In the genomic region with DNA sequence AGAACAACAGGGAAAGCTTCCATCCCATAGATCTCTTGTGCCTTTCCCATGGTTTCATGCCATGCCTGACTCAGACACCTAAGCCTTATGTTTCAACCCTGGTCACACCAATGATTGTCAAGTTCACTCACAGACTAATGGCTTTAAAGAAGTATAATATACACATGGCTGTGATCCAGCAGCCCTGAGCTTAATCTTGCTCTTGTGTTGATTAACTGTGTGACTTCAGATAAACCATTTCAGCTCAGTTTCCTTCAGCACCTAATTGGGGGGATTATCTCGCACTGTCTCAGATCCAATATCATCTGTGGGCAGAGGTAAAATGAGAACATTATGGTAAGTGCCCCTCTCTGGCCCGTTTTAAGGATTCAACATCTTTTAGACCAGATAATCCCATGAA, we compare ENCODE assay signal across 21 mouse cellular contexts.
DNase-seq lines count a peak whose midpoint lies in the region; ATAC-seq lines count a peak whose summit lies in the region.
"Had no signal": no experiment of that assay in that cellular context is flagged by ENCODE, and none has a peak within 500 bp of the region (broad histone marks: within the 10 kb centered on the region; RNA-seq: fewer than 3 reads in every experiment).

No protein-coding gene starts in this region.

- no peak overlapping the region for H3K9ac ChIP-seq in embryonic facial prominence, embryonic 11.5 days (replicated peaks; ENCODE audit: low read length)
- H3K9ac ChIP-seq in midbrain, embryonic 13.5 days (replicated peaks) = no peak overlapping the region
- H3K9ac ChIP-seq in midbrain, embryonic 16.5 days (ENCODE audit: low read depth, low read length) = no peak overlapping the region
- no peak overlapping the region for H3K9ac ChIP-seq in embryonic facial prominence, embryonic 14.5 days (ENCODE audit: low read depth, low read length)
- H3K9ac ChIP-seq: forebrain, embryonic 12.5 days; heart, embryonic 15.5 days; hindbrain, embryonic 14.5 days had no signal

- no peaks in the 10 kb centered on the region for H3K4me1 ChIP-seq in embryonic facial prominence, embryonic 11.5 days (ENCODE audit: control insufficient read depth, insufficient read depth, low read length)
- H3K4me1 ChIP-seq in embryonic facial prominence, embryonic 10.5 days = peaks cover 8% of the 10 kb centered on the region; the same call in 1 of the 2 replicates
- peaks cover 11% of the 10 kb centered on the region for H3K4me1 ChIP-seq in midbrain, embryonic 13.5 days (replicated peaks)
- peaks cover 17% of the 10 kb centered on the region for H3K4me1 ChIP-seq in midbrain, embryonic 16.5 days (ENCODE audit: control insufficient read depth, insufficient read depth, low read length)
- H3K4me1 ChIP-seq in embryonic facial prominence, embryonic 14.5 days (ENCODE audit: control insufficient read depth, insufficient read depth, low read length) = peaks cover 8% of the 10 kb centered on the region
- H3K4me1 ChIP-seq: heart, embryonic 15.5 days had no signal

- 48% methylated on average over 2 of the region's 2 CpGs for WGBS in embryonic facial prominence, embryonic 11.5 days
- 61% methylated on average over 2 of the region's 2 CpGs for WGBS in embryonic facial prominence, embryonic 10.5 days
- 48% methylated on average over 2 of the region's 2 CpGs for WGBS in midbrain, embryonic 13.5 days
- 43% methylated on average over 2 of the region's 2 CpGs for WGBS in midbrain, embryonic 16.5 days
- 33% methylated on average over 2 of the region's 2 CpGs for WGBS in embryonic facial prominence, embryonic 14.5 days

- peak; percentile 10 for DNase-seq in embryonic facial prominence, embryonic 11.5 days (ENCODE audit: low spot score)
- no peak for DNase-seq in embryonic facial prominence, embryonic 10.5 days (ENCODE audit: low spot score)
- peak; percentile 69 for DNase-seq in embryonic facial prominence, embryonic 14.5 days (ENCODE audit: low spot score)
- DNase-seq in retina, postnatal 7 days (ENCODE audit: low read depth, low spot score) = peak; percentile 17
- no peak for DNase-seq in adrenal gland, postnatal 4 days (ENCODE audit: low spot score in 2 of 2)
- DNase-seq: adrenal gland, adult 8-10 months; B cell, adult 2 months; cerebellum, adult 18-20 months; cerebellum, adult 9-11 months; cerebellum, postnatal 36 days; gastrocnemius, postnatal 14 days; heart, adult 2 months; heart, postnatal 14 days had no signal

- no peak overlapping the region for H3K27ac ChIP-seq in embryonic facial prominence, embryonic 11.5 days (replicated peaks; ENCODE audit: low read depth, low read length)
- H3K27ac ChIP-seq in embryonic facial prominence, embryonic 10.5 days (replicated peaks) = no peak overlapping the region
- no peak overlapping the region for H3K27ac ChIP-seq in midbrain, embryonic 13.5 days
- no peak overlapping the region for H3K27ac ChIP-seq in midbrain, embryonic 16.5 days (ENCODE audit: low read length)
- no peak overlapping the region for H3K27ac ChIP-seq in embryonic facial prominence, embryonic 14.5 days (replicated peaks; ENCODE audit: low read depth, low read length)
- H3K27ac ChIP-seq: forebrain, embryonic 12.5 days; heart, adult 2 months; heart, embryonic 15.5 days; hindbrain, embryonic 14.5 days had no signal

- no peaks in the 10 kb centered on the region for H3K36me3 ChIP-seq in embryonic facial prominence, embryonic 11.5 days (replicated peaks; ENCODE audit: control insufficient read depth, insufficient read depth, low read depth, low read length)
- no peaks in the 10 kb centered on the region for H3K36me3 ChIP-seq in embryonic facial prominence, embryonic 10.5 days (replicated peaks)
- no peaks in the 10 kb centered on the region for H3K36me3 ChIP-seq in midbrain, embryonic 13.5 days
- no peaks in the 10 kb centered on the region for H3K36me3 ChIP-seq in midbrain, embryonic 16.5 days (ENCODE audit: control insufficient read depth, insufficient read depth, low read length)
- H3K36me3 ChIP-seq in embryonic facial prominence, embryonic 14.5 days (ENCODE audit: control insufficient read depth, insufficient read depth, low read length) = no peaks in the 10 kb centered on the region
- H3K36me3 ChIP-seq: forebrain, embryonic 12.5 days; G1E; heart, embryonic 15.5 days had no signal

- H3K9me3 ChIP-seq in embryonic facial prominence, embryonic 11.5 days (replicated peaks; ENCODE audit: control insufficient read depth, low read length) = no peaks in the 10 kb centered on the region
- H3K9me3 ChIP-seq in embryonic facial prominence, embryonic 10.5 days = no peaks in the 10 kb centered on the region
- no peaks in the 10 kb centered on the region for H3K9me3 ChIP-seq in midbrain, embryonic 13.5 days
- H3K9me3 ChIP-seq in midbrain, embryonic 16.5 days (replicated peaks; ENCODE audit: control insufficient read depth, low read length, poor library complexity, severe bottlenecking) = no peaks in the 10 kb centered on the region
- no peaks in the 10 kb centered on the region for H3K9me3 ChIP-seq in embryonic facial prominence, embryonic 14.5 days (ENCODE audit: control insufficient read depth, low read length)
- H3K9me3 ChIP-seq: forebrain, embryonic 12.5 days; G1E; heart, embryonic 15.5 days had no signal

- H3K4me3 ChIP-seq in embryonic facial prominence, embryonic 11.5 days (ENCODE audit: low read depth, low read length) = no peak overlapping the region
- H3K4me3 ChIP-seq in embryonic facial prominence, embryonic 10.5 days = no peak overlapping the region
- H3K4me3 ChIP-seq in midbrain, embryonic 13.5 days (replicated peaks) = no peak overlapping the region
- H3K4me3 ChIP-seq in midbrain, embryonic 16.5 days (ENCODE audit: low read depth, low read length) = no peak overlapping the region
- no peak overlapping the region for H3K4me3 ChIP-seq in embryonic facial prominence, embryonic 14.5 days (ENCODE audit: low read depth, low read length)
- H3K4me3 ChIP-seq: forebrain, embryonic 12.5 days; heart, adult 2 months; heart, embryonic 15.5 days had no signal

- H3K4me2 ChIP-seq in embryonic facial prominence, embryonic 11.5 days (ENCODE audit: low read depth, low read length) = no peak overlapping the region
- H3K4me2 ChIP-seq in midbrain, embryonic 13.5 days (replicated peaks) = no peak overlapping the region
- H3K4me2 ChIP-seq in midbrain, embryonic 16.5 days (ENCODE audit: low read length) = no peak overlapping the region
- no peak overlapping the region for H3K4me2 ChIP-seq in embryonic facial prominence, embryonic 14.5 days (ENCODE audit: low read depth, low read length)
- H3K4me2 ChIP-seq: forebrain, embryonic 12.5 days; heart, embryonic 11.5 days; heart, embryonic 15.5 days; hindbrain, embryonic 14.5 days had no signal

- ATAC-seq in embryonic facial prominence, embryonic 11.5 days (replicated peaks; ENCODE audit: insufficient number of reproducible peaks, low FRiP score, low TSS enrichment, low read depth) = no peak
- ATAC-seq in midbrain, embryonic 13.5 days = 0 out of 2 replicates have a peak, but pooled peaks have one; percentile 27
- no peak for ATAC-seq in midbrain, embryonic 16.5 days
- peak; percentile 73; the same call in 1 of the 2 replicates for ATAC-seq in embryonic facial prominence, embryonic 14.5 days (ENCODE audit: low read depth)
- ATAC-seq: CD4-positive, CD25-positive, alpha-beta regulatory T cell, adult 4 months had no signal

- no peaks in the 10 kb centered on the region for H3K27me3 ChIP-seq in embryonic facial prominence, embryonic 11.5 days (ENCODE audit: control insufficient read depth, insufficient read depth, low read length)
- H3K27me3 ChIP-seq in embryonic facial prominence, embryonic 10.5 days (replicated peaks; ENCODE audit: low read depth, poor library complexity, severe bottlenecking) = no peaks in the 10 kb centered on the region
- no peaks in the 10 kb centered on the region for H3K27me3 ChIP-seq in midbrain, embryonic 13.5 days
- H3K27me3 ChIP-seq in midbrain, embryonic 16.5 days (ENCODE audit: control insufficient read depth, insufficient read depth, low read depth, low read length) = no peaks in the 10 kb centered on the region
- H3K27me3 ChIP-seq in embryonic facial prominence, embryonic 14.5 days (replicated peaks; ENCODE audit: control insufficient read depth, insufficient read depth, low read length) = no peaks in the 10 kb centered on the region
- H3K27me3 ChIP-seq: forebrain, embryonic 12.5 days; heart, embryonic 15.5 days had no signal

Comparison
In these comparisons a context has a peak if more than half of its experiments do, and no peak if none do; other contexts are left out.
1. ATAC-seq: peak in midbrain, embryonic 13.5 days (single experiment) and embryonic facial prominence, embryonic 14.5 days (single experiment); none in embryonic facial prominence, embryonic 11.5 days (single experiment) and midbrain, embryonic 16.5 days (single experiment).
2. DNase-seq: peak in embryonic facial prominence, embryonic 11.5 days (single experiment), embryonic facial prominence, embryonic 14.5 days (single experiment) and retina, postnatal 7 days (single experiment); none in embryonic facial prominence, embryonic 10.5 days (single experiment) and adrenal gland, postnatal 4 days (0 of 2).